Mouse (Mus musculus) splenic B cell, adult 2 months (primary cell): Measurements from ENCODE around the gene Atp5d.
A peak's percentile ranks its signal among the peaks of the same experiment; 100 is the strongest.

Experiments used
- DNase-seq: peaks from one replicate; pipeline ENCODE4 v3.0.0-alpha.2; 2011; ENCODE audit warnings: low read depth, low spot score
- H3K27me3 ChIP-seq: 2 replicates; pipeline ENCODE4 v1.6.1; 2012; ENCODE audit warnings: mild to moderate bottlenecking, low read length, moderate library complexity, mixed read lengths; ENCODE audit not compliant: control insufficient read depth, poor library complexity, insufficient read depth, severe bottlenecking
- H3K36me3 ChIP-seq: 2 replicates; pipeline ENCODE4 v1.6.1; 2012; ENCODE audit warnings: mild to moderate bottlenecking, low read length, moderate library complexity, mixed read lengths; ENCODE audit not compliant: control insufficient read depth, poor library complexity, insufficient read depth, severe bottlenecking

Atp5d gene

DNA sequence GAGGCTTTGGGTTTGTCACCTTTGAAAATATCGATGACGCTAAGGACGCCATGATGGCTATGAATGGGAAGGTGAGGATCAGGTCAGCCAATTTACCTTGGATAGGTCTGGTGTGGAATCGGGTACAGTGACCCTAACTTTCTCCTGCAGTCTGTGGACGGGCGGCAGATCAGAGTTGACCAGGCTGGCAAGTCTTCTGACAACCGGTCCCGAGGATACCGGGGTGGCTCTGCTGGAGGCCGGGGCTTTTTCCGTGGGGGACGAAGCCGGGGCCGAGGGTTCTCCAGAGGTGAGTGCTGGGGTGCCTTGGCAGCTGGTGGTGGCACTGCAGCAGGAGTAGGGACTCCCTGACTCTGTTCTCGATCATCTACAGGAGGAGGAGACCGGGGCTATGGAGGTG is 31.6 kb downstream of the Atp5d start:
- no peaks in the 10 kb centered on the region for H3K27me3 ChIP-seq
- no peak for DNase-seq

DNA sequence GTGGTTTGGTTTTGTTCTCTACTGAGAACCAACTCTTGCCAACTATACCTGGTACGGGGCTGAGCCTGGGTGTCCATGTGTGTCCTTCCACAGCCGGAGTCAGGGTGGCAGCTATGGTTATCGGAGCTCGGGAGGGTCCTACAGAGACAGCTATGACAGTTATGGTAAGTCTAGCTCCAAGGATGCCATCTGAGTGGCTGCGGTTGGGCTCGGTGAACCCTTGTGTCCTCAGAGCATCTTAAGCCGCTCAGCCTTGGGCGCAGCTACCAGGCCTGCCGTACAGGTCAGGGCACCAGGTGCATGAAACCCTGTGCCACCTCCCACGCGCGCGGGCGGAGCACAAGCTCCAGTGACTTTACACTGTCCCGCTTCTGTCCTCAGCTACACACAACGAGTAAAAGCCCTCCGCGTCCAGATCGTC is 32.2 kb downstream of the Atp5d start:
- no peaks in the 10 kb centered on the region for H3K27me3 ChIP-seq
- DNase-seq: no peak
- H3K36me3 ChIP-seq: peaks cover 11% of the 10 kb centered on the region

More for the DNA sequence above, 31.6 kb downstream of the Atp5d start:
- H3K36me3 ChIP-seq: peaks cover 11% of the 10 kb centered on the region

DNA sequence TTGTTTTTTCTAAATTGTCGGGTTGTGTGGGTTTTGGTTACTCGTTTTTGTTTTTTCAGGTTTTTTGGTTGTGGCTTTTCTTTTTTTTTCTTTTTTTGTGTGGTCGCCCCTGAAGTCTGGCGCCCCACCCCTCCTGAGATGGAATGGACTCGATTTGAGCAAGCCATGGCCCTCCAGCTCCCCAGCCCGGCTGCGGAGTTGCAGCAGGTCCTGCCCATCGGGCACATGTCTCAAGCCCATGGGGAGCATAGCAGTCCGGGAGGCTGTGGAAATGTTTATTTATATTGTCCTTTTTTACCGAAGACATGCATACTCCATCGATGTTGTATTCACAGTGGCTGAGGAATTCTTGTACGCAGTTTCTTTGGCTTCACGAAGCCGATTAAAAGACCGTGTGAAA is 32.8 kb downstream of the Atp5d start:
- no peak for DNase-seq
- Histone ChIP-seq H3K27me3 (no peaks in the 10 kb centered on the region), H3K36me3 (peaks cover 11% of the 10 kb centered on the region)

DNA sequence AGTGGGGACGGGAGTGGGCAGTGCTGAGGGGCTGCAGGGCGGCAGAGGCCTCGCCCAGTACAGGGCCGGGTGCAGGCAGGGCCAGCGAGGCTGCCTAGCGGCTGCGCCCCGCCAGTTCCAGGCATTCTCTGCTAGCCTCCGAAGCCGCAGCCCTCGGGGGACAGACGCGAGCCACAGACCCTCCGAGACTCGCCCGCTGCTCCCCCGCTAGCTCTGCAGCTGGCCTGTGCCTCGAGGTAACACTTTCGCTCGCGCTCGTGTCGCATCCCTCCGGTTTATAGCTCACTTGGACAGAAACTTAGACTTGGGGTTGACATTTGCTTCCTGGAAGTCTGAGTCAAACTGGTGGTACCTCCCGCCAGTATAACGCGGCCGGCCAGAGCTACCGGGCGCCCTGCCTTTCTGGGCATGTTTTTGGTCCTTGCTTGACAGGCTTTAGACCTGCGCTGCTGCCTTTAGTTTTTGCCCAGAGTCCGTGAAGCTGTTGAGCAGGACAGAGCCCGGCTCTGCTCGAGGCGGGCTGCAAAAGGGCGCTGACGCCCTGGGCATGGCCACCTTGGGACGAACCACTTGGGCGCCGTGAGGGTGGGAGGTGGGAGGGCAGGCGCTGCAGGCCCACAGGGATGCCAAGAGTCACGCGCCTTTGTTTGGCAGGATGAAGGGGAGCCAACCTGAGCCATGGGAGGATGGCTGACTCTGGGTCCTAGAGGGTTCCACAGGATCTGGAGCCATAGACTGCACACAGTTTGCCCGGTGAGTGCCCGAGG is 33.5 kb downstream of the Atp5d start:
- DNase-seq: no peak
- H3K27me3 ChIP-seq: no peaks in the 10 kb centered on the region
- H3K36me3 ChIP-seq: peaks cover 11% of the 10 kb centered on the region

DNA sequence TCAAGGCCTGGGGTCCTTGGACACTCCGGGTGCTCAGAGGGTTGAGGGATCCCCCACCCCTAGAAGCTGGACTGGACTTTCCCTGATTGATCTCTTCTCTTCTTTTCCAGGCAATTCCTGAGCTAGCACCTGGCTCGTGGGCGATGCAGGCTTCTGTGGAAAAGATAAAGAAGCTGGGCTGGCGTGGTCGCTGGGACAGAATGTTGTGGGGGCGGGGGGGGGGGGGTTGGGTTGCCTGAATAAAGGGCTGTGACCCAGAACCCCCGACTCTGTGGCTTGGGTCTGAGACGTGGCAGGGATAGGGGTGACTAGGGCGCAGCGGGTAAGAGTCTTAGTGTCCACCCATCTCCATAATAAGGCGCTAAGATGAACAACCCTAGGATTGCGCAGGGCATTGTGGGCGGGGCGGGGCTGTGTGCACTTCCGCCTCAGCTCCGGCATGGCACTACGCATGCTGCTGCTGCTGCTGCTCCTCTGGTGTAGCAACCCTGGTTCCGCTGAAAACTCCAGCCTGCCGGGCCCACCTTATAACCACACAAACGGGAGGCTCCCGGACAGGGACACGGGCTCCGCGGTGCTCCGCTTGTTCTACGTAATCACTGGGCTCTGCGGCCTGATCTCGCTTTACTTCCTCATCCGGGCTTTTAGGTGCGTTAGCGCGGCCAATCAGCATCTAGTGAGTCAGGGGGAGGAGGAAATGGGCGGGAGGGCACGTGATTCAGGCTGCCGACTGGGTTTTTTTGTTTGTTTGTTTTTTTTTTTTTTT is 34.3 kb downstream of the Atp5d start, which contains the start of gene 1600002K03Rik:
1600002K03Rik (plus strand) TSS at position 418 of the 766 bp plus-strand sequence.
- no peaks in the 10 kb centered on the region for H3K27me3 ChIP-seq
- peaks cover 11% of the 10 kb centered on the region for H3K36me3 ChIP-seq
- peak; percentile 97 for DNase-seq

DNA sequence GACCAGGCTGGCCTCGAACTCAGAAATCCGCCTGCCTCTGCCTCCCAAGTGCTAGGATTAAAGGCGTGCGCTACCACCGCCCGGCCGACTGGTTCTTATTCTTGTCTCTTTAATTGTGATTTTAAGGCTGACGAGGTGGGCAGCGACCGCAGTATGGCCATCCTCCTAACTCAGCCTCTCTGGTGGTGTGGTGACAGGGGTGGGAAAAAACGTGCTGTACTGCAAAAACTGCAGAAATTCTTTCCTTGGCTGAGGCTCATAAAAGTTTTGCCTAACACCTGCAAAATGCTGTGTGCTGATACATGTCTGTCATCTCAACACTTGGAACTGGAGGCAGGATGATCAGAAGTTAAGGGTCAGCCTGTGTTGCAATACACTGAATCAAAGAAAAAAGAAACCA is 34.9 kb downstream of the Atp5d start:
- H3K36me3 ChIP-seq: peaks cover 11% of the 10 kb centered on the region
- no peaks in the 10 kb centered on the region for H3K27me3 ChIP-seq
- no peak for DNase-seq

DNA sequence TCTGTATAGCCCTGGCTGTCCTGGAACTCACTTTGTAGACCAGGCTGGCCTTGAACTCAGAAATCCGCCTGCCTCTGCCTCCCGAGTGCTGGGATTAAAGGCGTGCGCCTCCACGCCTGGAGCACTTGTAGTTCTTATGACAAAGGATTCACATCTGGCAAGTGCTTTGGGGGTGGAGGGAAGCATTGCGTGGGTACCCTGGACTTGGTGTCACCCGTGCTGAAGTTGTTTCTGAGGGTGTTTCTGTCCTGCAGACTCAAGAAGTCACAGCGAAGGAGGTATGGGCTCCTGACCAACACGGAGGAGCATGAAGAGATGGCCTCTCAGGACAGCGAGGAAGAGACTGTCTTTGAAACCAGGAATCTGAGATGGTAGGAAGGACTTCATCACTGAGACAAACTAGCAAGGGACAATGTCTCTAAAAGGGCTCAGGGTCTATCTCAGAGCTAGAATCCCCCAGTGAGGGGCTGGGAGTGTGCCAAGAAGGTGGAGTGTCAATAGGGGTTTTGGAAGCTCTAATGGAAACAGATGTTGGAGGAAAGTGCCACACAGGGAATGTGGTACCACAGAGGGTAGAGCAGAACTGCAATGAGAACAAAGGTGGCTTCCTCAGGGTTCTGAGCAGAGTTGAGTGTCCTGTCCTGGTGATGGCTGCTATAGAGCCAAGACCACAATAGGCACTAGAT is 35.7 kb downstream of the Atp5d start:
- H3K27me3 ChIP-seq: no peaks in the 10 kb centered on the region
- H3K36me3 ChIP-seq: peaks cover 11% of the 10 kb centered on the region
- DNase-seq: no peak

DNA sequence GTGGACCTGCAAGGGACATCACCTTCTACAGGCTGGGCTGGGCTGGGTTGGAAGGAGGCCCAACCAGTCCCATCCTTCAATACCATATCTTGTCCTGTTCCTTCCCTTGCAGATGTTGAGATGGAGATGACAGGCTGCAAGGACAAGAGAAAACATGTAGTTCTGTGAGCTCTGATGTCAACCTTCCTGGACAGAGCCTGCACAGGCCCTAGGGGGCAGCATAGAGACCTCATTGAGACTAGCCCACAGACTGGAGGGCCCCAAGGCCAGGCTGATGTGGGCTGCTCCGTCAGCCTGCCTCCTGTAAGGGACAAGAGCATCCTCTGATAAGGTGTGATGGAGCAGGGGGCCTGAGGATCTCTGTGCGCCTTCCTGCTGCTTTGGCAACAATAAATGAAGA is 36.3 kb downstream of the Atp5d start:
- Histone ChIP-seq H3K36me3 (peaks cover 11% of the 10 kb centered on the region), H3K27me3 (no peaks in the 10 kb centered on the region)
- peak; percentile 78 for DNase-seq

DNA sequence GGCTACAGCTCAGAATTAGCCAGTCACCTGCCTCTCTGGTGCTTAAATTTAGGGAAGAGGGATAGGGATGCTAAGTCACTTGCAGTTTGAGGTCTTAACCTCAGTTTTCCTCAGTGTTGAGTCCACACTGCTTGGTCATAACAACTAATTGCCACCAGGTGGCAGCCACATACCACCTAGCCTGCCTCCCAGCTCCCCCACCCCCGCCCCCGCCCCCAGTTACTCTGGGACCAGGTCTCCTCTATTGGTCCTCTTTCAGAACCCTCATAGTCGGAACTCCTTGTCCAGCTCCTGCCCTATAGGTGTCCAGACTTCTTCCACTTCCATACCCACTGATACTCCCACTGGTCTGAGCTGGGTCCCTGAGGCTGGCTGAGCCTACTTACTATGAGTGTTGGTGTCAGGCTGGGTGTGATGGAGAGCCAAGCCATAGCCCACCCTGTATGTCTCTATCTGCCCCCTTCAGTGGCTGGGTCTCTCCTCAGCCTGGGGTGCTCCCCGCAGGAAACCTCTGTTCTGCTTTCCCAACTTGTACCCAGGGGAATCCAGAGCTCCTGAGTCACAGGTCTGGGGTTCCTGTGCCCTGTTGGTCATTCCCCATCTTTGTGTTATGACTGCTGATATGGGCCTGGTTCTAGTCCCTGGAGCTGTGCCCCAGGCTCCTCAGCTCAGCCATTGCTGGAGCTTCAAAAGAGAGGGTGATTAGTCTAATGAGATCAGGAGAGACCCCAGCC is 37.3 kb downstream of the Atp5d start:
- Histone ChIP-seq H3K36me3 (peaks cover 6% of the 10 kb centered on the region), H3K27me3 (no peaks in the 10 kb centered on the region)
- peak; percentile 73 for DNase-seq

DNA sequence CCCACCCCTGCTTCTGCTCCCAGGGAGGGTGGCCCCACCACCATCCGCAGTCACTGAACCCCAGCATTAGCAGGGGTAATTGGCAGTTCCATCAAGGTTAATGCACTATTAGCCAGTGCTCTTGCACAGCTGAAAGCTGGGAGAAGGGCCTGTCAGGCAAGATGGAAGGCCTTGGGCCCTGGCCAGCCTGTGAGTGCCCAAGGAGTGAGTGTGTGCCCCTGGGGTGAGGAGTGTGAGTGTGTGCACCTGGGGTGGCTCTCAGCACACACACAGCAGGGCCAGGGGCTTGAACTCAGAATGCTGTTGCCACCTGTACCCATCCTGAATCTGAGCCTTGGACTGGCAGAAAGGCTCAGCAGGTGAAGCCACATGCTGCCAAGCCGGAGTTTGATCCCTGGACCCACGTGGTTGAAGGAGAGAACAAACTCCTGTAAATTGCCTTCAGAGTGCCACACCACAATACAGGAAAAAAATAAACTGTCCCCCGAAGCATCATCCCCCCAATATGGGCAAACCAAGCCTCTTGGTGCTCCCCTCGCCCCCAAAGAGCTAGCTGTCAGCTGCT is 37.9 kb downstream of the Atp5d start:
- no peak for DNase-seq
- Histone ChIP-seq H3K27me3 (no peaks in the 10 kb centered on the region), H3K36me3 (peaks cover under 1% of the 10 kb centered on the region; the same call in 1 of the 2 replicates)

DNA sequence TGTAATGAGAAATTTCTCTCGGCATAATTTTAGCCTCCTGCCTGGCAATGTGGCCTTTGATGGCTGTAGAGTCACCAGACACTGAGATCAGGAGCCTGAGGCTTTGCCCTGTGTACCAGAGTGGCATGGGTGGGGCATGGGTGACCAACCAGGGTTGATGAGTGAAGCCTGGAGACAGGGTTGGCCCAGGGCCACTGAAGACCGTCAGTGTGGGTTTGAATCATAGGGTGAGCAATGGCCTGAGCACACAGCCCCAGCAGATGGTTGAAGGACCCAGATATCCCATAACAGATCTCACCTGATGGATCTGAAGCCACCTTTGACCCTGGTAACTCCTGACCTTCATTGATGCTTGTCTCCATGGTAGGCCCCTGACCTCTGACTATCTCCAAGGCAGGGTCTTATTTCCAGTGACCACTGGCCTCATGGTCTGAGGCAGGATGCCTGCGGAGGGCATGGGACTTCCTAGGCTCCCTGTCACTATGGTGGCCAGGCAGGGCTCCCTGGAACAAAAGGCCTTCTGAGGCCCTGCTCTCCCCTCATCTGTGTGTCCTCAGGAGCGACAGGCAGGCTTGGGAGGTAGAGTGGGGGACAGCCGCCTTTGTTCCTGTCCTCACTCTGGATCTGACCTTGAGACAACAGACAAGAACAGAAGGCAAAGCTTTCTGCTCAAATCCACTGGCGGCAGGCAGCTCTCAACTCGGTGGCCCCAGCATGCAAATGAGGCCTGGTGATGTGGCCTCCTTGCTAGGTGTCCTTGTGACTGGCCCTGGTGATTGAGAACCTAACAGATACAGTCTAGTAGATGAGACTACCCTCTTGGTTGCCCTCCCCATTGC is 39.2 kb downstream of the Atp5d start:
- H3K36me3 ChIP-seq: no peaks in the 10 kb centered on the region
- no peaks in the 10 kb centered on the region for H3K27me3 ChIP-seq
- DNase-seq: no peak

DNA sequence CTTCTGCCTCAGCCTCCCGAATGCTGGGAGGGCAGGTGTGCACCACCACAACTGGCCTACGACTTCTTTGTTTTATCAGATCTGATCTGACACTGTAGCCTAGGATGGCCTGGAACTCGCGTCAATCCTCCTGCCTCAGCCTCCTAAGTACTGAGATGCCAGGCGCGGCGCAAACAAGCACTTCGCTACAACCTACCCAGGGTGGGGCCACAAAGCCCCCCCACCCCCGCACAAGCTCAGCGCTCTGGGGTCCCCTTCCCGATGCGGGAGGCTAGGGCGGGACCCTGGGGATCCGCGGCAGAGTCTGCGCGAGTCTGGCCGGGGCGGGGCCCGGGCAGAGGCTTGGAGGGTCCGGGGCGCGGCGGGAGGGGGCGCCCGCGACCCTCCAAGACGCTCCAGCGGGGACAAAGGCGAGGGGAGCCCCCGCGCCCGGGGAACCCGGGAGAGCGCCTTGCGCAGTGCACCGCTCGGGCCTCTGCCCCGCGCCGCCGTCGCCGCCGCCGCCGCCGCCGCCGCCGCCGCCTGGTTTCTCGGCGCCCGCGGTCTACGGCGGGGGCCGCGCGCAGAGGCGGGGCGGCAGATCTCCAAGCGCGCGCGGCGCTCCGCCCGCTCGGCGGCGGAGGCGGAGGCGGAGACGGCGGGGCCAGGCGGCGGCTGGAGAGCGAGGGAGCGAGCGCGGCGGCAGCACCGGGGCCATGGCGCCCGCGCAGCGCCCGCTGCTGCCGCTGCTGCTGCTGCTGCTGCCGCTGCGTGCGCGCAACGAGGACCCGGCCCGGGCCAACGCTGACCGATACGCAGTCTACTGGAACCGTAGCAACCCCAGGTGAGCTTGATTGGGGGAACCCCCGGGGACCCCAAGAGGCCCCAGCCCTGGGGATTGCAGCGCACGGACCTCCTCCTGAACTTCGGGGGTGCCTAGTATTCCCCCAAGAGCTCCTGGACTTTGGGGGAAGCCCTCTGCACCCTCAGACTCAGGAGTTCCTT is 40.9 kb downstream of the Atp5d start, which contains the start of gene Efna2:
Efna2 (plus strand) TSS at position 415 of the 984 bp plus-strand sequence.
- no peaks in the 10 kb centered on the region for H3K36me3 ChIP-seq
- H3K27me3 ChIP-seq: no peaks in the 10 kb centered on the region
- no peak for DNase-seq
